Mouse (Mus musculus) intestine, embryonic 16.5 days (tissue): Measurements from ENCODE around the gene Pgpep1. TPM values are rescaled to one million over a fixed set of nuclear protein-coding genes. Genes with fewer than 3 reads are reported as not detected.

Experiments
- ATAC-seq: fragments of 200-750 bp; cut with Nextera tagmentation; 2 replicates; pipeline ENCODE4 v1.8.0; 2017; ENCODE audit warnings: moderate TSS enrichment, moderate library complexity
- H3K27ac ChIP-seq: fragments of 300-500 bp; sonication (generic); 2 replicates; pipeline ENCODE4 v1.5.1; 2014; ENCODE audit warnings: mild to moderate bottlenecking, low read length
- H3K27me3 ChIP-seq: fragments of 300-500 bp; sonication (generic); replicated peaks from 2 replicates; pipeline ENCODE4 v1.6.1; 2014; ENCODE audit warnings: low read length, control low read depth, mixed read lengths; ENCODE audit not compliant: control insufficient read depth, insufficient read depth
- H3K36me3 ChIP-seq: fragments of 300-500 bp; sonication (generic); 2 replicates; pipeline ENCODE4 v1.6.1; 2014; ENCODE audit warnings: low read length, control low read depth; ENCODE audit not compliant: control insufficient read depth, insufficient read depth
- H3K4me1 ChIP-seq: fragments of 300-500 bp; sonication (generic); 2 replicates; pipeline ENCODE4 v1.6.1; 2014; ENCODE audit warnings: low read length, control low read depth, mixed read lengths; ENCODE audit not compliant: control insufficient read depth, insufficient read depth
- H3K4me2 ChIP-seq: fragments of 300-500 bp; sonication (generic); 2 replicates; pipeline ENCODE4 v1.6.1; 2014; ENCODE audit warnings: low read depth, low read length, control low read depth
- H3K4me3 ChIP-seq: fragments of 300-500 bp; sonication (generic); 2 replicates; pipeline ENCODE4 v1.5.1; 2014; ENCODE audit warnings: mild to moderate bottlenecking, low read length
- H3K9ac ChIP-seq: fragments of 300-500 bp; sonication (generic); 2 replicates; pipeline ENCODE4 v1.6.1; 2014; ENCODE audit warnings: low read depth, low read length
- H3K9me3 ChIP-seq: fragments of 300-500 bp; sonication (generic); 2 replicates; pipeline ENCODE4 v1.6.1; 2016; ENCODE audit warnings: low read length, control low read depth; ENCODE audit not compliant: control insufficient read depth
- WGBS: fragments of 180-500 bp; shearing (Covaris S2); extraction: QIAGEN DNeasy Blood & Tissue Kit; methylation state at CpG from one replicate; pipeline ENCODE4 v1.1.7; 2014; 5-methylcytosine and 5-hydroxymethylcytosine counted together
- polyA plus RNA-seq: library from polyadenylated mRNA; unstranded; fragments of >200 nt; fragmentation: Nextera tagmentation; extraction: Ambion mirVana; gene quantifications from 2 replicates; pipeline ENCODE4 v1.2.1, GENCODE M21; 2015

The Pgpep1 gene
- polyA plus RNA-seq, 1 experiment from 2014 or later, result 88.3 TPM

- Histone ChIP-seq H3K4me3 (no peak overlapping the region), H3K4me1 (peaks cover 40% of the 10 kb centered on the region), H3K27ac (no peak overlapping the region), H3K27me3 (no peaks in the 10 kb centered on the region), H3K9me3 (no peaks in the 10 kb centered on the region), H3K9ac (peak overlapping the region; percentile 89; the same call in 1 of the 2 replicates), H3K36me3 (no peaks in the 10 kb centered on the region), H3K4me2 (no peak overlapping the region)
- WGBS, result 79% methylated on average over 9 of the region's 9 CpGs
- no peak for ATAC-seq
Observed at GRCm38 (mm10) chr8:70605871-70606779, 54.1 kb downstream of the Pgpep1 start.

GRCm38 (mm10) chr8:70604558-70604957, 55.6 kb downstream of the Pgpep1 start:
- Histone ChIP-seq H3K27ac (no peak overlapping the region), H3K36me3 (no peaks in the 10 kb centered on the region), H3K4me1 (peaks cover 41% of the 10 kb centered on the region), H3K9me3 (no peaks in the 10 kb centered on the region), H3K9ac (no peak overlapping the region), H3K4me2 (no peak overlapping the region), H3K27me3 (no peaks in the 10 kb centered on the region), H3K4me3 (no peak overlapping the region)
- 92% methylated on average over 7 of the region's 7 CpGs for WGBS
- ATAC-seq, result no peak

- 92% methylated on average over 13 of the region's 13 CpGs for WGBS
- no peaks in the 10 kb centered on the region for H3K9me3 ChIP-seq
Observed at GRCm38 (mm10) chr8:70602139-70602811, 57.9 kb downstream of the Pgpep1 start.

GRCm38 (mm10) chr8:70601271-70601649, 58.9 kb downstream of the Pgpep1 start:
- no peak overlapping the region for H3K9ac ChIP-seq
- H3K4me1 ChIP-seq, result peaks cover 40% of the 10 kb centered on the region
- H3K36me3 ChIP-seq, result peaks cover 4% of the 10 kb centered on the region; the same call in 1 of the 2 replicates
- no peaks in the 10 kb centered on the region for H3K9me3 ChIP-seq
- 0 out of 2 replicates have a peak overlapping the region, but pooled peaks have one; percentile 11 for H3K4me3 ChIP-seq
- ATAC-seq, result peak; percentile 36
- H3K27me3 ChIP-seq, result no peaks in the 10 kb centered on the region
- 3% methylated on average over 26 of the region's 26 CpGs for WGBS
- peak overlapping the region; percentile 45 for H3K4me2 ChIP-seq
- peak overlapping the region; percentile 55; the same call in 1 of the 2 replicates for H3K27ac ChIP-seq

More at GRCm38 (mm10) chr8:70602139-70602811, 57.9 kb downstream of the Pgpep1 start:
- no peaks in the 10 kb centered on the region for H3K27me3 ChIP-seq
- H3K9ac ChIP-seq, result no peak overlapping the region
- H3K27ac ChIP-seq, result no peak overlapping the region
- no peak for ATAC-seq
- peaks cover 41% of the 10 kb centered on the region for H3K4me1 ChIP-seq
- H3K4me3 ChIP-seq, result no peak overlapping the region
- no peaks in the 10 kb centered on the region for H3K36me3 ChIP-seq
- H3K4me2 ChIP-seq, result no peak overlapping the region

- Histone ChIP-seq H3K36me3 (peaks cover 10% of the 10 kb centered on the region), H3K4me3 (no peak overlapping the region), H3K27me3 (no peaks in the 10 kb centered on the region), H3K4me2 (peak overlapping the region; percentile 45; the same call in 1 of the 2 replicates), H3K9me3 (no peaks in the 10 kb centered on the region), H3K27ac (peak overlapping the region; percentile 55; the same call in 1 of the 2 replicates), H3K4me1 (peaks cover 39% of the 10 kb centered on the region), H3K9ac (no peak overlapping the region)
- ATAC-seq, result no peak; the same call in 1 of the 2 replicates
- WGBS, result 32% methylated on average over 10 of the region's 10 CpGs
Observed at GRCm38 (mm10) chr8:70600473-70601270, 59.5 kb downstream of the Pgpep1 start.

- WGBS, result 81% methylated on average over 12 of the region's 12 CpGs
- H3K9ac ChIP-seq, result no peak overlapping the region
- H3K4me3 ChIP-seq, result no peak overlapping the region
- H3K4me1 ChIP-seq, result peaks cover 49% of the 10 kb centered on the region
- H3K27me3 ChIP-seq, result no peaks in the 10 kb centered on the region
- H3K4me2 ChIP-seq, result no peak overlapping the region
- no peak for ATAC-seq
- H3K27ac ChIP-seq, result no peak overlapping the region
- peaks cover 11% of the 10 kb centered on the region for H3K36me3 ChIP-seq
- no peaks in the 10 kb centered on the region for H3K9me3 ChIP-seq
Observed at GRCm38 (mm10) chr8:70599507-70600290, 60.5 kb downstream of the Pgpep1 start.

GRCm38 (mm10) chr8:70598722-70599121, 61.5 kb downstream of the Pgpep1 start:
- no peak overlapping the region for H3K27ac ChIP-seq
- peak overlapping the region; percentile 47 for H3K4me3 ChIP-seq
- 29% methylated on average over 10 of the region's 10 CpGs for WGBS
- H3K4me2 ChIP-seq, result peak overlapping the region; percentile 77
- H3K27me3 ChIP-seq, result no peaks in the 10 kb centered on the region
- no peak for ATAC-seq
- peaks cover 51% of the 10 kb centered on the region for H3K4me1 ChIP-seq
- H3K9ac ChIP-seq, result peak overlapping the region; percentile 70
- no peaks in the 10 kb centered on the region for H3K9me3 ChIP-seq
- peaks cover 11% of the 10 kb centered on the region for H3K36me3 ChIP-seq

GRCm38 (mm10) chr8:70598283-70598682, 61.9 kb downstream of the Pgpep1 start:
- H3K9me3 ChIP-seq, result no peaks in the 10 kb centered on the region
- peak overlapping the region; percentile 77 for H3K4me2 ChIP-seq
- H3K27me3 ChIP-seq, result no peaks in the 10 kb centered on the region
- no peak overlapping the region; the same call in 1 of the 2 replicates for H3K27ac ChIP-seq
- peak overlapping the region; percentile 47 for H3K4me3 ChIP-seq
- ATAC-seq, result peak; percentile 14; the same call in 1 of the 2 replicates
- H3K36me3 ChIP-seq, result peaks cover 11% of the 10 kb centered on the region
- H3K9ac ChIP-seq, result peak overlapping the region; percentile 70
- WGBS, result 7% methylated on average over 29 of the region's 29 CpGs
- H3K4me1 ChIP-seq, result peaks cover 55% of the 10 kb centered on the region
